Mouse (Mus musculus) intestine, embryonic 14.5 days (tissue): ENCODE data around the gene Cacna2d3. TPM values are rescaled to one million over a fixed set of nuclear protein-coding genes. Genes with fewer than 3 reads are reported as not detected.

Experiments
- ATAC-seq: fragments of 200-750 bp; cut with Nextera tagmentation; replicated peaks from 2 replicates; pipeline ENCODE4 v1.8.0; 2017; ENCODE audit warnings: low read depth, moderate number of reproducible peaks, moderate TSS enrichment, moderate library complexity; ENCODE audit not compliant: low FRiP score, low TSS enrichment
- DNase-seq: peaks from one replicate; pipeline ENCODE4 v3.0.0-alpha.2; 2018; ENCODE audit warnings: low spot score
- H3K27ac ChIP-seq: fragments of 300-500 bp; sonication (generic); 2 replicates; pipeline ENCODE4 v1.5.1; 2014; ENCODE audit warnings: low read depth, mild to moderate bottlenecking, control low read depth
- H3K27me3 ChIP-seq: fragments of 300-500 bp; sonication (generic); replicated peaks from 2 replicates; pipeline ENCODE4 v1.6.1; 2014; ENCODE audit warnings: low read length, control low read depth; ENCODE audit not compliant: control insufficient read depth, insufficient read depth
- H3K36me3 ChIP-seq: fragments of 300-500 bp; sonication (generic); 2 replicates; pipeline ENCODE4 v1.6.1; 2014; ENCODE audit warnings: low read length, control low read depth; ENCODE audit not compliant: control insufficient read depth, insufficient read depth
- H3K4me1 ChIP-seq: fragments of 300-500 bp; sonication (generic); replicated peaks from 2 replicates; pipeline ENCODE4 v1.6.1; 2014; ENCODE audit warnings: low read length, control low read depth, mixed read lengths; ENCODE audit not compliant: control insufficient read depth, insufficient read depth
- H3K4me2 ChIP-seq: fragments of 300-500 bp; sonication (generic); 2 replicates; pipeline ENCODE4 v1.6.1; 2014; ENCODE audit warnings: low read length
- H3K4me3 ChIP-seq: fragments of 300-500 bp; sonication (generic); 2 replicates; pipeline ENCODE4 v1.5.1; 2014; ENCODE audit warnings: low read depth, low read length, control low read depth, mixed read lengths
- H3K9ac ChIP-seq: fragments of 300-500 bp; sonication (generic); 2 replicates; pipeline ENCODE4 v1.6.1; 2014; ENCODE audit warnings: mild to moderate bottlenecking, low read length
- H3K9me3 ChIP-seq: fragments of 300-500 bp; sonication (generic); 2 replicates; pipeline ENCODE4 v1.6.1; 2016; ENCODE audit warnings: low read length, control low read depth; ENCODE audit not compliant: control insufficient read depth
- WGBS: fragments of 180-500 bp; shearing (Covaris S2); extraction: QIAGEN DNeasy Blood & Tissue Kit; methylation state at CpG from one replicate; pipeline ENCODE4 v1.1.7; 2014; 5-methylcytosine and 5-hydroxymethylcytosine counted together
- polyA plus RNA-seq: library from polyadenylated mRNA; unstranded; fragments of >200 nt; fragmentation: Nextera tagmentation; extraction: Ambion mirVana; gene quantifications from 2 replicates; pipeline ENCODE4 v1.2.1, GENCODE M21; 2014

Cacna2d3 gene
- polyA plus RNA-seq, 1 experiment from 2014 or later = 2.2 TPM

DNA sequence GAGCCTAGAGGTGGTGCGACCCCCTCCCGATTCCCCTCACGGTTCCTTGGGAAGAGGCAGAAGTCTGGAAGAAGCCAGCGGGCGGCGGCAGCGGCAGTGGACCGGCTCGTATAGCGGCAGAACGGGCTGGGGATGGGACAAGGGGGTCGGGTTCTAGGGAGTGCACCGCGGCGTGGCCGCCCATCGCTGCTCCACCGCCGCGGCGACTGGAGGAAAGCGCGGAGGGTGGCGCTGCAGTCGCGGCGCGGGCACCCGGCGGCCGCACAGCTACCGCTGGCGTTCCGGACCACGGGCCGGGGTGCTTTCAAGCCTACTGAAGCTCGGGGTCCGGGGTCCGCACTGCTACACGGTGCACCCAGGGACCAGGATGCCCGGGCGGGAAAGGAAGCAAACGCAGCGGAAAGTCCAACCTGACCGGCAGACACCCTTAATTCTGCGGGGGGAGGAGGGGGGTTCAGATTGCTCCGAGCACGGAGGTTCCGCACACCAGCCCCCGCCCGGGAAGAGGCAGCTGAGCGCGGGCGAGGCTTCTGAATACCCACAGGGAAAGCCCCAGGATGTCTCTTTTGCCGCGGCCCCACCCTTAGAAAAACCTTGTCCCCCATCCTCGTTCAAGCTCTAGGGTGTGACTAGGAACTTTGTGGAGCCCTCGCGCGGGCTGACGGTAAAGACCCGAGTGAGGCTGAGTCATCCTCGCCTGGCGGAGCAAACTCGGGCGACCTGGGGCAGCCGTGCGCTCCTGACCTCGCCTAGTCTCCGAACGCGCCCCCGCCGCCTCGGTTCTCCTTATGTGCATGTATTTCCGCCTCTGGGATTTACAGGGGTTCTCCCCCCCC is 940 bp upstream of the Cacna2d3 start:
- ATAC-seq = peak; percentile 54
- DNase-seq = peak; percentile 82
- WGBS = under 1% methylated on average over 64 of the region's 76 CpGs
- H3K4me3 ChIP-seq = peak overlapping the region; percentile 56
- peak overlapping the region; percentile 15 for H3K9ac ChIP-seq
- no peaks in the 10 kb centered on the region; the same call in 1 of the 2 replicates for H3K4me1 ChIP-seq
- no peaks in the 10 kb centered on the region for H3K9me3 ChIP-seq
- peaks cover 92% of the 10 kb centered on the region for H3K27me3 ChIP-seq
- H3K4me2 ChIP-seq = peak overlapping the region; percentile 75
- H3K36me3 ChIP-seq = no peaks in the 10 kb centered on the region
- no peak overlapping the region for H3K27ac ChIP-seq

DNA sequence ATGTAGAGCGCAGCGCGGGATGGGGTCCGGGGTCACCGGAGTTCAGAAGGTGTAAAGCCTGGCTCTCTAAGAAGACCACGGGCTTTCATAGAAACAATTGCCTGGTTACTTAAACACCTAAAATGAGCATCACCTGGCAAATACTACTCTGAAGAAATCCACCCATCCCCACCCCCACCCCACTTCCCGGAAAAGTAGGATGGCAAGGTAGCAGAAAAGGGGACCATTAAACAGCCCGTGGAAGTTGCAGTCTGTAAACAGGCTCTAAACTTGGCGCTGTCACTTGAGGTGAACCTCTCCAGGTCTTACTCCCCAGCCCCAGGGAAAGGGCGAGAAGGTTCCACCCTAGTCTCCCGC is 555 bp downstream of the Cacna2d3 start:
- ATAC-seq (no peak), DNase-seq (no peak)
- Histone ChIP-seq H3K27ac (no peak overlapping the region), H3K4me2 (peak overlapping the region; percentile 75), H3K36me3 (no peaks in the 10 kb centered on the region), H3K4me1 (no peaks in the 10 kb centered on the region; the same call in 1 of the 2 replicates), H3K9me3 (no peaks in the 10 kb centered on the region), H3K9ac (no peak overlapping the region), H3K27me3 (peaks cover 95% of the 10 kb centered on the region), H3K4me3 (peak overlapping the region; percentile 56)
- WGBS = under 1% methylated on average over 11 of the region's 11 CpGs

DNA sequence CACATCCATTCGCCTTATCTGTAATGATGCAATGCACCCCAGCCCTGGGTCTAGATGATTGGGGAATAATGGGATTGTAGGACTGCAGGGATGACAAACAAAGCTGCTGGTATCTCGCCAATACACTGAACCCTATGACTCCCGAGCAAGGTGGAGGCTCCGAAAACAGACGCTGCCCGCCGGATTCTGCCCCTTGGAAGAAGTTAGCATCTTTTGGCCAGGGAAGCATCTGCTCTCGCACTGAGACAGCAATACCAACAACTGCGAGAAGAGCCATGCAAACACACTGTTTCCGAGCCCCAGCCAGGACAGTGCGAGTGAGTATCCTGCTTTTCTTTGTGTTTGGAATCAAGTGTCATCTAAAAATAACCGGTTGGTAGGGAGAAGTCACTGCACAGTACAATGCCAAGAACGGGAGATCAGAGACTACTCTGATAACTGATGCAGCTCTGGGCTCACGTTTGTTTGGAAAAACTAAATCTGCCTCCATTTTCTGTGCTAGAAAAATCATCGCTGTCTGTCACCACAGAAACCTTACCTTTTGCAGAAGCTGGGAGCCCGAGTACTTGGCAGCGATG is 1.2 kb downstream of the Cacna2d3 start:
- Histone ChIP-seq H3K4me3 (peak overlapping the region; percentile 56; the same call in 1 of the 2 replicates), H3K9ac (no peak overlapping the region), H3K9me3 (no peaks in the 10 kb centered on the region), H3K27ac (no peak overlapping the region), H3K4me1 (no peaks in the 10 kb centered on the region; the same call in 1 of the 2 replicates), H3K36me3 (no peaks in the 10 kb centered on the region), H3K27me3 (peaks cover 95% of the 10 kb centered on the region), H3K4me2 (peak overlapping the region; percentile 75; the same call in 1 of the 2 replicates)
- 4% methylated on average over 17 of the region's 17 CpGs for WGBS
- ATAC-seq (no peak), DNase-seq (no peak)

DNA sequence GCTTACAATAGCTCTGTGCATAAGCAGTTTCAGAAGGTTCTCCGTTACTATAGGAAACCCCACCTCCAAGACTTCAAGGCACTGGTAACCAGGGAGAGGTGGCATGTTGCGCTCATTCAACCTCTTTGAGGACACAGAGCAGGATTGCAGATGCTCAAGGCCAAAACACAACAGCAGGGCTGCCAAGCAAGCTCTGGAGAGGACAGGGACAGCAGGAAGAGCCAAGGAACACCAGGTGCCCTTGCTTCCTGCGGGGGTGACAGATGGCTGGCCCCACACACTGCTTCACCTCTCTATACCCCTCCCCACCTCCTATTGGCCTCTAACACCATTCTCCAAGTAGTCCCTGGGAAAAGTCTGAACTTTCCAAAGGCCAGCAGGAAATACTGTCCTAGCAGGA is 9.0 kb downstream of the Cacna2d3 start:
- no peak overlapping the region for H3K9ac ChIP-seq
- no peaks in the 10 kb centered on the region for H3K9me3 ChIP-seq
- ATAC-seq (no peak), DNase-seq (no peak)
- WGBS = 72% methylated on average over 3 of the region's 3 CpGs
- no peaks in the 10 kb centered on the region for H3K4me1 ChIP-seq
- no peak overlapping the region for H3K4me3 ChIP-seq
- no peaks in the 10 kb centered on the region for H3K36me3 ChIP-seq
- H3K27me3 ChIP-seq = peaks cover 36% of the 10 kb centered on the region
- no peak overlapping the region for H3K4me2 ChIP-seq
- no peak overlapping the region for H3K27ac ChIP-seq

DNA sequence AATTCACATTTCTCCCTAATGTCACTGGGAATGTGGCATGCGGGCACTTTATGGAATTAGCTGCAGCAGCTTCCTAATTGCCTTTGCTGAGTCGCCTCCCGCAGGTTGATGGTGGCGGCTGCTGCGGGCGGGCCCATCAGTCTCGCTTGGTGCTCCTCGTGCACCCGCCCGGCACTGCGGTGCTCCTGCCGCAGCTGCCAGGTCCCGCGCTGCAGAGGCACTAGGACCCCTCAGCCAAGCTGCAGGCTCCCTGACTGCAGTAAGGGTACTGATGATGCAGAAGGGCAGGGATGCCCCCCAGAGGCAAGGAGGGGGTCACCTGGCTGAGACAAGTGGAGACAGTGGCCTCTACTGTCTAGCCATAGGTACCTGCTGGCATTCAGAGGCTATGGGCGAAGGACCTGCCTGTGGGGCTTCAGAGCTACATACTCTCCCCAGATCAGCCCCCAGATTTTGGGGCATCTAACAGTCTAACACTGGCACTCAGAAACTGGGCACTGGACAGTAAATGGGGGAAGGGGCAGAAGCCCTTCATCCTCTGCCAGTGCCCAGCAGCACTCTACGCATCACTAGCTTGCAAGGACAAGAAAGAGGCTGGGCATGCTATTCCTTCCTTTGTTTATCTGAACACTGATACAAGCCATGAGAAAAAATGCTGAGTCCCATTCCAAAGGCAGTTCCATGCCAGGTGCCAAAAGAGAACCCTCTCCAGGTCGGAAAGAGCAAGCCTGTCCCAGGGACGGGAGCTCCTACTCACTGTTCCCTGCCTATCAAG is 13.9 kb downstream of the Cacna2d3 start:
- H3K27ac ChIP-seq = no peak overlapping the region
- no peaks in the 10 kb centered on the region for H3K9me3 ChIP-seq
- H3K4me3 ChIP-seq = no peak overlapping the region
- peaks cover 16% of the 10 kb centered on the region; the same call in 1 of the 2 replicates for H3K27me3 ChIP-seq
- H3K4me1 ChIP-seq = no peaks in the 10 kb centered on the region
- H3K9ac ChIP-seq = no peak overlapping the region
- no peak overlapping the region for H3K4me2 ChIP-seq
- DNase-seq = no peak
- WGBS = 42% methylated on average over 18 of the region's 18 CpGs
- no peak for ATAC-seq
- H3K36me3 ChIP-seq = no peaks in the 10 kb centered on the region

DNA sequence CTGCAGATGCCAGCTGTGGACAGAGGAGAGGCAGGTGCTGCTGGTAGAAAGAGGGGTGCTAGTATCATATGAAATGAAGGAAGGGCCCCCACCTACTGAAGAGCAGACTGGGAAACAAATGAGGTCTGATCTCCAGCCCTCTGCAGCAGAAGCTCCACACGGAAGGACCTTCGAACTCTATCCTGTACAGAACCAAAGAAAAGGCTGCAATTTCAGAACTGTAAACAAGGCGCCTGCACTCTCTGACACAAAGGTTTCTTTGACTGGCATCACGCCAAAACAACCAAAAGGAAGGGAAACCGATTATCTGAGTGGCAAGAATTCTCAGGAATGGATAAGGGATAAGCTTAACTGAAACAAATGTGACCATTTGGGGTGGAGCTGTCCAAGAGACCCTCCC is 18.9 kb downstream of the Cacna2d3 start:
- Histone ChIP-seq H3K4me3 (no peak overlapping the region), H3K36me3 (no peaks in the 10 kb centered on the region), H3K27me3 (peaks cover 6% of the 10 kb centered on the region; the same call in 1 of the 2 replicates), H3K27ac (no peak overlapping the region), H3K9ac (no peak overlapping the region), H3K4me1 (no peaks in the 10 kb centered on the region), H3K4me2 (no peak overlapping the region), H3K9me3 (no peaks in the 10 kb centered on the region)
- DNase-seq = no peak
- no peak for ATAC-seq
- WGBS = 58% methylated on average over 5 of the region's 5 CpGs

DNA sequence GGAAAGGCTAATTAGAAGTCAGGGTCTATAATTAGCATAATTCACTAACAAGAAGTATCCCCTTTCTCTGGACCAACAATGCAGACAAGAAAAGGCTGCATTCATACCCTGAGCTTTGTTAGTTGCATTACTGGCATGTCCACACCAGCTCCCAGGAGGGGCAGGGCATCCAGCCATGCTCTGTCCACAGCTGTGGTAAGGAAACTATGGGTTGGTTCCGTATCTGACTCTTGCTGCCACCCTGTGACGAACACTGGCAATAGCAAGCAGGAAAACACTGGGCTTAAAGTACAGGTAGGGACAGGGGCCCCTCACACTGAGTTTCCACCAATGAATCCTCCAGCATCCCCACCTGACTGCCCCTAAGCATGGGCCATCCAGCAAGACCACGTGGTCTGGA is 25.5 kb downstream of the Cacna2d3 start:
- no peak overlapping the region for H3K9ac ChIP-seq
- ATAC-seq (no peak), DNase-seq (peak; percentile 58)
- H3K27ac ChIP-seq = no peak overlapping the region
- no peak overlapping the region for H3K4me3 ChIP-seq
- H3K36me3 ChIP-seq = no peaks in the 10 kb centered on the region
- no peak overlapping the region for H3K4me2 ChIP-seq
- no peaks in the 10 kb centered on the region for H3K27me3 ChIP-seq
- H3K9me3 ChIP-seq = no peaks in the 10 kb centered on the region
- 9% methylated on average over 3 of the region's 3 CpGs for WGBS
- no peaks in the 10 kb centered on the region for H3K4me1 ChIP-seq

DNA sequence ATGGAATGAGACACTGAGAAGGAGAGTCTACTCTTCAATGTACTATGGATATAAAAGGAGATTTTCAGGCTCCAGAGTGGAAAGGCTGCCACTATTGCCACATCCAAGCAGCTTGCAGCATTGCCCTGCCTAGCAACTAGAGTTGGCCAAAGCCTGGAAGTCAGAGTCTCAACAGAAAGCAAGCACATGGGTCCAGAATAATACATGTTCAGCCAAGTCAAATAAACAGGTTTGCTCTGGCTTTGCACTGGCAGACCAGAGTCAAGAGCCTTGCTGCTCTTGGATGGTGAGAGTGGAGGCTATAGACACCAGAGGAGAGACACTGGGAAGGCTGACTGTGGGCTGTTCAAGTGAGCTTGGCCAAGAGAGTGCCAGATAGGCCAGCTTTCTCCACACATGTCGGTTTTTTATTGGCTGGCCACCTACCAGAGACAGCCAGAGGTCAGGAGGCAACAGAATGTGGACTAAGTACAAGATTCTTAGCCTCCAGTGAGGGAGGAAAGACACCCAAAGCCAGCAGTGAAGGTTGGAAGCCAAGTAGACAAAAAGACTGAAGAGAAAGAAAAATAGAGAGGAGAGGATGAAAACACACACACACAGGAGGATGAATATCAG is 49.1 kb downstream of the Cacna2d3 start:
- H3K27ac ChIP-seq = no peak overlapping the region
- H3K27me3 ChIP-seq = no peaks in the 10 kb centered on the region
- ATAC-seq (no peak), DNase-seq (no peak)
- no peaks in the 10 kb centered on the region for H3K36me3 ChIP-seq
- H3K4me1 ChIP-seq = no peaks in the 10 kb centered on the region
- no peak overlapping the region for H3K4me2 ChIP-seq
- no peak overlapping the region for H3K9ac ChIP-seq
- no peak overlapping the region for H3K4me3 ChIP-seq
- H3K9me3 ChIP-seq = no peaks in the 10 kb centered on the region
- 38% methylated on average over 1 of the region's 1 CpGs for WGBS
